Mouse (Mus musculus) monocyte, adult 2 months (primary cell): Measurements from ENCODE around the gene Bpi.
A peak's percentile ranks its signal among the peaks of the same experiment; 100 is the strongest.

ENCODE experiments used
- DNase-seq, 2 experiments: peaks; one replicate each; pipeline ENCODE4 v3.0.0; 2022; ENCODE audit warnings: low spot score in 2 of 2, low read depth in 1 of 2

The Bpi gene

DNA sequence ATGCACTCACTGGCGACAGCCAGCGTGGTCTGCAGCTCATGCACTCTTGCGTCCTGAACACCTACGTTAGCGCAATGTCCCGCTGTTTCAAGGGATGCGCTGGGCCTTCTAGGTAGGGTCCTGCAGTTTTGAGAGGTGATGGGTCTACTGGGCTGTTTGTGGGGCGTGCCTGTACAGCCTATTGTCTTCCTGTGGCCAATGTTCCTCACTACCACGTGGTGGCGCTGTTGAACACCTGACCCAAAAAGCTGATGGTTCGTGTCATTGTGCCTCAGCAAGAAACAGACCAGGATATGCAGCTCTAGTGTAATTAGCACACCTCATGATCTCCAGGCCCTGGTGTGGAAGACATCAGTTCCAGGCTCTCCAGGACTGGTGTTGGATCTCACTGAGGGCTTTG lies 26.7 kb downstream of the Bpi start:
- peak in 1 of 2 experiments; percentile 22 for DNase-seq

DNA sequence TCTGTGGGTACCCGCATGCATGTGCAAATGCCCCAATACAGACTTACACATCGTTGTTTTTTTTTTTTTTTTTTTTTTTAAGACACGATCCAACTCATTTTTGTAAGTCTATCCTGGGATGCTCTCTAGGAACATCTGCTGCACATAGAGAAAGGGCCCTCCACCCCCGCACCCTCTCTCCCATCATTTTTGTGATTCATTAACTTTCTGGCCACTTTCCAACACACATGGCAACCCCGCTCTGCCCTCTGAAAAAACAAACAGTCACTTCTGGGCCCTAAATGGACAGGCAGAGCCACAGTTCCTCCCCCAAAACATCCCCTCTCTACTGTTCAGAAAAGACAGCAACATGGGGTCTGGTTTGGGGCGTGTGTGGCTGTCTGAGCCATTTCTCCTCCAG lies 27.8 kb downstream of the Bpi start:
- DNase-seq: no peak

DNA sequence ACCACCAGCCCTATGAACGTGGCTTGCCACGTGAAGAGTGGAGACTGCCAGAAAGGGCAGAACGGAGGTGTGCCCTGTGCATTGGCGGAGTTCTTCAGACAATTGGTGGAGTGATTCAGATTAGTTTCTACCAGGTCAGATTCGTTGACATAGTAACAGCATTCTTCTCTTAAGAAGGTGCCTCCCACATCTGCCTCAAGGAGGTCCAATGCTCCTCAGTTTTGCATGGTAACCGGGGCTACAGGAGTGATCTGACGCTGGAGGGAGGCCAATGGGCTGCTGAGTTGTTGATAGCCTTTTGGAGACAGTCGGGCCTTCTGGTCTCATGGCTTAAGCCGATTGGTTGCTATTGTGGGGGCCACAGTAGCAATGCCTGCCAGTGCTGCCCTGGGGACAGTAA lies 37.8 kb downstream of the Bpi start:
- no peak for DNase-seq

DNA sequence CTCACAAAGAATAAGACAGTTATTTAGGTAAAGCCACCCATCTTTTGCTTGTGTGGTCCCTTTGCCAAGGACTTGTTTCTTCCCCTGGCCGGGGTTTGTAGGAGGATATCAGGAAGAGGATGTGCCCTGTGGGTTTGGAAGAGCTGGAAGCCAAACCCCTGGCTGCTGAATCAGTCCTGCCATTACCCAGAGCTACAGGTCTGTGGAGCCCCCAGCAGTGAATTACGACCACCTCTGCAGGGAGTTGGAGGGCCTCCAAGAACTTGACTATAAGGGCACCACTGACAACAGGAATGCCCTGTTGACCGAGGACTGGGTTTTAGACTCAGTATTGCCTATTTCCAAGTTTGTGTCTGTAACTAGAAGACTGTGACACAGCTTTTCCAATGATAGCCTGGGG lies 41.3 kb downstream of the Bpi start:
- no peak for DNase-seq

DNA sequence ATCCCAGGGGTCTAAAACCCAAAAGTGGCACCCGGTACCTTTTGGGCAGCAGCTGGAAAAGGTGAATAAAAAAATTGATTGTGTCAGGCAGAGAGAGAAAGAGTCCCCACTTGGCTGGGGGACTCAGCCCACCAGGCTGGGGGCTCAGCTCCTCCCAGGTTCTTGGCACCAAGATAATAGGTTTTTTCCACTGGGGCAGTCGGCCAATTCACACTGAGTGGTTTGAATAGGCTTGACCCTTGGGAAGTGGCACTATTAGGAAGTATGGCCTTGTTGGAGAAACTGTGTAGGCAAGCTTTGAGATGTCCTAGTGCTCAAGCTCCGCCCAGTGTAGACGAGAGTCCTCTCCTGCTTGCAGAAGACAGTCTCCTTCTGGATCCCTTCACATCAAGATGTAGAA lies 41.8 kb downstream of the Bpi start:
- no peak for DNase-seq

DNA sequence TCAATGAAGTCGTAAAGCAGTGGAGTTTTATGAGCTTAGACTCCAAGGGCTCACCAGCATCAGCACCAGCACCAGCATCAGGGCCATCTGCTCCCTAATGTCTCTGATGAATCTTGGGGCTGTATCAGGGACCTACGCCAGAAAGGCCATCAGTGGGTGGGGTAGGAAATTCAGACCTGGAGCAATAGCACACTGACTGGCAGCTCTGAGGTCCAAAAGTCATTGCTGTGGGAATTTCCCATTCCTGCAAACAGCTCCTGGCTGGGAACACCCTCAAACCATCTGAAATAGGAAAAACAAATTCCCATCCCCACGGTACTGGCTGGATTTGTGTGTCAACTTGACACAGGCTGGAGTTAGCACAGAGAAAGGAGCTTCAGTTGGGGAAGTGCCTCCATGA lies 44.9 kb downstream of the Bpi start:
- DNase-seq: no peak

DNA sequence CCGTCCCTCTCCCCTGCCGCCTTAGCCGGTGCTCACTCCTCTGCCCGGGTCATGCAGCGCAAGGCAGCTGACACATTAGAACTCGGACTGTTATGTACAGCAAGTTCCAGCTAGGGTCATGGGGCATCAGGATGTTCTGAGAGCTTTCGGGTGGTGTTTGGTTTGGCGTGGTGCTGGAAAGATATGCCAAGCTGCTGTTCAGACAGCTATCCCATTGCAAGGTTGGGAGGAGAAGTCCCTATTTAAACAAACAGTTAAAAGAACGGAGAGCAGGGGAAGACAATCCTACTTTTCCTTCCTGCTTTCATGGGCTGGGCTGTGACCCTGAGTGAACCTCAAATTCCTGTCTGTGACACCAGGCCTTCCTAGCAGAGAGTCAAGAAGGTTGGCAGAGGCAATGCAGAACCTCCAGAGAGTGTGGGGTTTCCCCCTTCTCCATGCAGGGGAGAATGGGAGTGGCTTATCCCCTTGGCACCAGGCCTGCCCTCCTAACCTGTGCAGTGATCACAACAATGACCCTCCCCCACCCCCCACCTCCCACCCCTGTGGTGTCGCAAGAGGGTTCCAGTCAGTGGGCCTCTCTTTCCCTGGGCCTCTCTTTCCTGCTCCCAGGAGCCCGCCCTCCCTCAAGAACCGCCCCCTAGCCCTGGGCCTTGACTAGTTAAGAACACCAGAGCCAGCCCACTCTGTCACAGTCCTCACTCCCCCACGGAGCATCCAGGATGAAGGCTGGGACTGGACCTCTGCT lies 48.2 kb downstream of the Bpi start, which contains the start of gene Lbp:
Lbp (plus strand) TSS at position 546 of the 748 bp plus-strand sequence.
- no peak for DNase-seq

DNA sequence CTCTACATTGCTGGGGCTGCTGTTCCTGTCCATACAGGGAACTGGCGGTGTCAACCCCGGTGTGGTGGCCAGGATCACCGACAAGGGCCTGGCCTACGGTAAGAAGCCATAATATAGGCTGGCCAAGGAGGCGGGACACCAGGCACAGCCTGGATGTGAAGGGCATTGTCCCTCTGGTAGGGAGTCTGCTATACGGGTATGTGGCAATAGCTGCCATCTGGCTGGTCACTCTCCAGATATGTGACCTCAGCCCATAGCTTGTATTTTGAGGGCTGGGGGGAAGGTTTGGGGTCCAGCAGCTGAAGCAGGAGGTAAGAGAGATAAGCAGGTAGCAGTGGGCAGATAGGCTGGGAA lies 48.8 kb downstream of the Bpi start:
- no peak for DNase-seq

DNA sequence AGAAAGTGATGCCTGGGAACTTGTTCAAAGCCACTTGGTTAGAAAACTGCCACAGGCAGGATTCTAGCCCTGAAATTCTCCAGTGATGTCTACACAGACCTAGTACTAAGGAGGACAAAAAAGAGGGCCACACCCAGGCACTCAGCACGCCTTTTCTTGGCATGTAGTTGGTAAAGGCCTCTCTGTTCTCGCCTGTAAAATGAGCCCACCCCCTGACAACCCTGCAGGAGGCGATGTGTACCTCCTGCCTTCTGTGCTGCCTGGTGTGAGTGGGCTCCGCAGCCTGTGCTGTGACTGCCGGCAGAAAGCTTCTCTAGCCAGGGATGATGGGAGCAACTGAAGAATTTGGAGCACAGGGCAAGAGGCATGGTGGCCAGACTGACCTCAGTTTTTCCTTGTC lies 50.4 kb downstream of the Bpi start:
- DNase-seq: no peak

DNA sequence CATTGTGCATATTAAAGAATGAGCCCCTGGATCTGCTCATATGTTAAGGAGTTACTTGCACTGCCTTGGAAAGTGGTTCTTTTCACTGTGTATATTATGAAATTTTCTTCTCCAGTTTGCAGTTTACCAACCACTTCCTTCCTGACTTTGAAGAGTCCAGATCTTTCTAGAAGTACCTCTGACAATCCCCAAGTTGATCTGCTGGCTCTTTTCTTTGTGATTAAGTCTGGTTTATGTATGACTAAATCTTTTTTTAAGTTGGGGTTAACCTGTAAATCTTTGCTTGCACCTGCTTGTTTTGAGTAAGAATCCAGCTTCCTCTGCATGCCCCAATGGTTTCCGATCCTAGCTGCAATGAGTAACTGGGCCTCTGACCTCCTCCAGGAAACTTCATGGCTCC lies 55.2 kb downstream of the Bpi start:
- DNase-seq: no peak

DNA sequence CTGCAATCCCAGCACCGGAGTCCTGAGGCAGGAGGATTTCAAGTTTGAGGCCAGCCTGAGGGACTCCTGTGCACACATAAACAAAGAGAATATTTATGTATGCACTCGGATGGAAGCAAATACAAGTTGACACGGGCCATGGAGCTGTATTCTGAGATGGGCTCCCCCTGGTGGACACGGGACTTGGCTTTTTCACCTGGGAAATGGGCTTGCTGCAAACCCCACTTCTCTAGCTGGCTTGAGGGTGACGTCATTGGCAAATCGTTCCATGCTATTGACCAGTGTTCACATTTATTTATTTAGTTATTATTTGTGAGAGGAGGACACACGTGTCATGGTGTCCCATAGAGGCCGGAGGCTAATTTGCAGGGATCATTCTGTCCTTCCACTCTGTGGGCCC lies 58.5 kb downstream of the Bpi start:
- no peak for DNase-seq

DNA sequence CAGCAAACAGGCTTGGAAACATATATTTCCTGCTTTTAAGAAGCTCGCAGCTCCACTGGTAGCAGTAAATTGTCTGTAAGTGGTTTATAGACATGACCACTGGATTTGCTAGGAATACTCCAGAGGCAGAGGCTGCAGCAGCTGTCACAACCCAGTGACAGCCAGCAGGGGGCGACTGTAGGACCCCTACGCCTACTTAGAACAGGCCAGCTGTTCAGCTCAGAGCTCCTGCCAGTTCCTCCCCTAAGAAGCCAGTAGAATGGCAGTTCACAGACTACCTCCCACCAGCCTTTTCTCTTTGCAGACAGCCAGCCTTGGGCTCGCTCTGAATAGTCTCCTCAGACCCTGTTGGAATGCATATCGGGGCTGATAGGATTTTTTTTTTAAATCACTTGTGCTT lies 59.1 kb downstream of the Bpi start:
- no peak for DNase-seq

DNA sequence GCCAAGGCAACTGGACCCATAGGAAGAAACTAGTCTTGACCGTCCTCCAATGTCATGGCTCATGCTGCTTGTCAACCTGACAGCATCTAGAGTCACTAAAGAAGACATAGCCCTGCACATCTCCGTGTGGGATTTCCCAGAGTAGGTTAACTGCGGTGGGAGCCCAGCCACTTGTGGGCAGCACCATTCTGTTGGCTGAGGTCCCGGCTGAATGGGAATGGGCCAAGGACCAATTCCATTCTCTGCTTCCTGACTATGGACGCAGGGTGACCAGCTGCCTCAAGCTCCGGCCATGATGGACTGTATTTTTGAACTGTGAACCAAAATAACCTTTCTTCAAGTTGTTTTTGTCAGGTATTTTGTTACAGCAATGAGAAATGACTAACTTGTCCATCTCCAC lies 63.7 kb downstream of the Bpi start:
- no peak for DNase-seq

DNA sequence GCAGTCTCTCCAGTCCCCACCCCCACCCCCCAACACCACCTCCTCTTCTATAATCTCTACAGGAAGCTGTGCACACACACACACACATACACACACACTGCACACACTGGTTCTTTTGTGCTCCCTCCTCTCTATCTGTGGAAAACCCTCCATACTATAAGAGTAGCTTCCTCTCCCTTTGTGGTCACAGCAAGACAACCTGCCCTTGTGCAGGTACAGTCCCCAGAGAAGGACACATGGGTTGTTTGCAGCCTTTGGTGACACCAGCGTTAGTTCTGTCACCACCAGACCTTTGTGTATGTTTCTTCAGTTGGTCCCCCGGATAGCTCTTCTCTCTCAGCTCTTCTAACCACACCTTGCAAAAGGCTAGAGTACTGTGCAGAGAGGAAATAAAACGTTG lies 65.0 kb downstream of the Bpi start:
- no peak for DNase-seq

DNA sequence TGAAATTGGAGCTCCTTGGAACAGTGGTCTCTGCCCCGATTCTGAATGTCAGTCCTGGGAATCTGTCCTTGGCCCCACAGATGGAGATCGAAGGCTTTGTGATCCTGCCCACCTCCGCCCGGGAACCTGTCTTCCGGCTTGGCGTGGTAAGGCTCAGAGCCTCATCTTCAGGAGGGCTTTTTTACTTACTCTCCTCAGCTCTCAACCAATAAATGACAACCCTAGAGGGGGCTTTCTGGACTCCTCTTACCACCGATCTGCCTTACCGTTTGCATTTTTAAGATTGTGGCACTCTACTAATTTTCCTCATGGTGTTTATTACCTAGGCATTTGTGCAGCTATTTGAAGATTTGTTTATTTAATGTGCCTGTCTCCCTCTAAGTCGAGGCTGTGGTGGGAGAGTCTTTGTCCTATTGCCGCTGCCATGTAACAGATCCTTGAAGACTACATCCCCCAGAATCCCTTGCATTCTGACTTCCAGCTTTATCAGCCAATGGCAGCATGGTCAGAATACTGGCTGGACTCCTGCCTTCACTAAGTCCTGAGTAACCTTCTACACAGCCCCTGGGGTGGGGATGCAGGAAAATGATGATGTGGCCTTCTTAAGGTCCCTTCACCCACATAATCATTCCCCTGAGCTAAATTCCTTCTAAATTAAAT lies 66.8 kb downstream of the Bpi start:
- DNase-seq: no peak

DNA sequence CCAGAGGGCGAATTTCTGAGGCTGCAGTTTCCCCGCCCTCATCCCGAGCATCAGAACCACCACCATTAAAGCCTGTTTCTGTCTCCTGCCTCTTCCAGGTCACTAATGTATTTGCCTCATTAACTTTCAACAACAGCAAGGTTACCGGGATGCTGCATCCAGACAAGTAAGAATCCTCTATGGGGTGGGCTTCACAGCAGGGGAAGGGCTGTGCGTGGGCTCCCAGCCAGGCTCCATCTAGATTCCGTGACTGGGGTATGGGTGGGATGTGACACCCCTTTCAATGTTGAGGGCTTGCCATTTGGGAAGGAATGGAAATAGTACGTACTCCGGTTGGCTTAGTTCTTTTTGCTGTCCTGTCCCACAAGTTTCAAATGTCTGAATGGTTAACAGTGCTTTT lies 67.7 kb downstream of the Bpi start:
- no peak for DNase-seq
